Mouse (Mus musculus) bone marrow macrophage, adult 2 months (primary cell): ENCODE results near the gene Bcorl1.

Experiments
- CTCF ChIP-seq: IDR thresholded peaks from 2 replicates; pipeline ENCODE4 v1.5.1; 2012; ENCODE audit warnings: low read depth, mild to moderate bottlenecking, low read length, moderate library complexity
- POLR2A ChIP-seq: IDR thresholded peaks from 2 replicates; pipeline ENCODE4 v1.6.1; 2012; ENCODE audit warnings: mild to moderate bottlenecking, low read depth, low read length, borderline replicate concordance

GRCm38 (mm10) chrX:48317444-48317843 lies 23.7 kb upstream of the Bcorl1 start:
- TF ChIP-seq POLR2A, result no peak
- TF ChIP-seq CTCF, result no peak
